Mouse (Mus musculus) kidney, adult 2 months (tissue): ENCODE data around the gene Aox3.

Experiments
- CTCF ChIP-seq: fragments of 200-500 bp; conservative IDR thresholded peaks from 2 replicates; pipeline ENCODE4 v1.5.1; 2011; ENCODE audit warnings: low read depth, mild to moderate bottlenecking, control low read depth, low read length, moderate library complexity, mixed read lengths; ENCODE audit not compliant: insufficient read depth, insufficient read length
- POLR2A ChIP-seq: fragments of 200-500 bp; IDR thresholded peaks from one replicate; pipeline ENCODE4 v1.6.1; 2011; ENCODE audit warnings: low read depth, low read length, control low read depth

DNA sequence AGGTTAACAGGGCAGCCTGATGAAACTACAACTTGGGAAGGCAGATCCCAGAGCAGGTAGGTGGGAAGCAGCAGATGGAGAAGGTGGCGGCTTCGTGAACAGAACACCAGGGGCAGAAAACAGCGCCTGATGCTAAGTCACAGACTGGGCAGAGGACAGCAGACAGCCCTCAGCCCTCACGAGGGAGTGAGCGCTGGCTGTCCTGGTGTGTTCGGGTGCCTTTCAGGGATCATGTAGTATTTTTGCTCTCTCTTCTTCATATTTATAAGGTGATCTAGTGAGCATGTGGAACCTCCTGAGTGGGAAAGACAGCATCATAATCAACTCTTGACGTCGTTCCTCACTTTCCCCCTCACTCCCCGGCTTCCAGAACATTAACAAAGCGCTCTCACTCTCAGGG lies 33.1 kb downstream of the Aox3 start:
- TF ChIP-seq CTCF, result no peak
- no peak for TF ChIP-seq POLR2A
